Mouse (Mus musculus): ENCODE results near the gene Mmp23.

Gene Mmp23

DNA sequence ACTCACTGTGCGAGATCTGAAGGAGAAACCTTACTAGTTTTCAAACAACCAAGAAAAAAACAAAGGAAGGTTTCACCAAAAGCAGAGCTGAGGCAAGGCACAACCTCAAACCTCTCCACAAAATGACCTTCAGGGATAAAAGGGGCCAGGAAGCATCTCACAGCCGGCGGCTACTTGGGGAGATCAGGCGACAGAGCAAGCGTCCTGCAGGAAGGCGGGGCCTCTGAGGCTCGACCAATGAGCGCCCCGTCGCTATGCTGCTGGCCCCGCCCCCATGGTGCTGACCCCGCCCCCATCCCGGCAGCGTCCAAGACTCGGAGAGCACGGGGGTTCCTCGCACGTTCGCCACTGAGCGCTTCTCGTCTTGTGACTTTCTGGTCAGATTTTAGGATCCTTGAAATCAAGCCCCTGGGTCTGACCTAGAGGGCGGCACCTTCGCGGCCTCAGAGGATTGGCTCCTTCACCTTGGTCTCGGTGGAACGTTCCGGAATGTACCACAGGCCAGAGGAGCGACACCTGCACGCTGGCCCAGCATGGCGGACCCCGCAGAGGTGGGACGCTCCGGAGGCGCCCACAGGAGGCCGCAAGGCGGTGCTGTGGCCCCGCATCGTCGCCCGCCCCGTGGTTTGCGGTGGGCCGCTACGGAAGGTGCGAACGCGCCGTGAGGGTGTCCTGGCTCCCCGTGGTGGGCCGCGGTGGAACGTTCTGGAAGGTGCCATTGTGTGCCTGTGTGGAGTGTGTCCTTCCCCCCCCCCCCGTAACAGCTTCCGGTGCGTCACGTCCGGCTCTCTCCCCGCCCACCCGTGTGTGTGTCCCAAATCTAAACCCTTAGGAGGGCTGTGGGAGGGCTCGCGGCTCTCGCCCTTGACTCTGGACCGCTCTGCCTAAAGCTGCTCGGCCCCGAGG lies 51.8 kb downstream of the Mmp23 start, which contains the start of gene Slc35e2:
Gene Slc35e2, plus strand, starts transcription at position 326 of the 906 bp plus-strand sequence.
- DNase-seq (ENCODE audit: low spot score): peak; percentile 89

All from ovary, adult 18-20 months (tissue).